ENCODE assay signal across 25 mouse cellular contexts in the genomic region with DNA sequence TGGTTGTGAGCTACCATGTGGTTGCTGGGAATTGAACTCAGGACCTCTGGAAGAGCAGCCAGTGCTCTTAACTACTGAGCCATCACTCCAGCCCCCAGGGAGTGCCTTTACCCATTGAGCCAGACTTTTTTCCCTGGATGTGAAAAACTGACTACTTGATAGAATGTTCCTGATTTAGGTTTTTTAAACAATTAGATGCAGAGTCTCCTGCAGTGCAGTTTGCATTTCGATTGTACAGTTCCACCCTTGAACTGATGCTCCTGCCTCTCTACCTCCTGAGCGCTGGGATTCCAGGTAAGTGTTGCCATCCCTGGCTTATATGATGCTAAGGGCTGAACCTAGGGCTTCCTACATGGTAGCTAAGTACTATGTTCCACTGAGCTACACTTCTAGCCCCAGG. TPM values are rescaled to one million over a fixed set of nuclear protein-coding genes. Genes with fewer than 3 reads are reported as not detected.
A peak's percentile ranks its signal among the peaks of the same experiment; 100 is the strongest.
DNase-seq lines count a peak whose midpoint lies in the region; ATAC-seq lines count a peak whose summit lies in the region.
"Had no signal": no experiment of that assay in that cellular context is flagged by ENCODE, and none has a peak within 500 bp of the region (broad histone marks: within the 10 kb centered on the region; RNA-seq: fewer than 3 reads in every experiment).

No protein-coding gene starts in this region.

- no peaks in the 10 kb centered on the region for H3K27me3 ChIP-seq in limb, embryonic 11.5 days (ENCODE audit: control insufficient read depth, insufficient read depth, low read length)
- H3K27me3 ChIP-seq in limb, embryonic 10.5 days (ENCODE audit: low read depth, poor library complexity, severe bottlenecking) = no peaks in the 10 kb centered on the region
- H3K27me3 ChIP-seq: embryonic facial prominence, embryonic 13.5 days; embryonic facial prominence, embryonic 15.5 days; forebrain, embryonic 12.5 days; Patski had no signal

- no peak overlapping the region for H3K4me2 ChIP-seq in limb, embryonic 11.5 days (ENCODE audit: low read depth, severe bottlenecking)
- H3K4me2 ChIP-seq: embryonic facial prominence, embryonic 13.5 days; embryonic facial prominence, embryonic 15.5 days; forebrain, embryonic 12.5 days had no signal

- H3K27ac ChIP-seq in limb, embryonic 11.5 days (replicated peaks; ENCODE audit: low read depth, low read length) = no peak overlapping the region
- H3K27ac ChIP-seq in limb, embryonic 10.5 days = no peak overlapping the region
- H3K27ac ChIP-seq: embryonic facial prominence, embryonic 13.5 days; embryonic facial prominence, embryonic 15.5 days; forebrain, embryonic 10.5 days; forebrain, embryonic 12.5 days had no signal

- 77% methylated on average over 2 of the region's 2 CpGs for WGBS in limb, embryonic 11.5 days
- 80% methylated on average over 2 of the region's 2 CpGs for WGBS in limb, embryonic 10.5 days

- H3K9ac ChIP-seq in limb, embryonic 11.5 days (ENCODE audit: low read length) = no peak overlapping the region
- H3K9ac ChIP-seq: embryonic facial prominence, embryonic 13.5 days; embryonic facial prominence, embryonic 15.5 days; forebrain, embryonic 12.5 days had no signal

- ATAC-seq in limb, embryonic 11.5 days (ENCODE audit: insufficient number of reproducible peaks, low FRiP score, low TSS enrichment, low read depth) = no peak
- ATAC-seq: activated CD4-positive, CD25-positive, alpha-beta regulatory T cell, adult 4 months; forebrain, embryonic 14.5 days; forebrain, embryonic 16.5 days; Patski had no signal

- DNase-seq in limb, embryonic 11.5 days (ENCODE audit: low spot score) = peak; percentile 13
- DNase-seq in limb, embryonic 10.5 days (ENCODE audit: low spot score) = no peak
- peak; percentile 58 for DNase-seq in ES-CJ7 (ENCODE audit: low read depth, low spot score)
- DNase-seq in R1 (ENCODE audit: low read depth, low spot score) = peak; percentile 82
- no peak for DNase-seq in lung, adult 18-20 months
- DNase-seq in cerebellum, adult 9-10 months = no peak
- DNase-seq: adrenal gland, adult 8-10 months; adrenal gland, postnatal 14 days; adrenal gland, postnatal 36 days; cerebellum, adult 11-12 months; cerebellum, adult 2 months; cerebellum, adult 9-11 months; cerebellum, postnatal 14 days; cerebellum, postnatal 36 days; embryo, embryonic 11 days had no signal

- H3K9me3 ChIP-seq in limb, embryonic 11.5 days (ENCODE audit: control insufficient read depth, low read length) = no peaks in the 10 kb centered on the region
- no peaks in the 10 kb centered on the region for H3K9me3 ChIP-seq in limb, embryonic 10.5 days (replicated peaks)
- H3K9me3 ChIP-seq: embryonic facial prominence, embryonic 13.5 days; embryonic facial prominence, embryonic 15.5 days; forebrain, embryonic 10.5 days; forebrain, embryonic 12.5 days; G1E had no signal

- H3K4me3 ChIP-seq in limb, embryonic 11.5 days (ENCODE audit: low read depth, low read length) = no peak overlapping the region
- H3K4me3 ChIP-seq in limb, embryonic 10.5 days = no peak overlapping the region
- H3K4me3 ChIP-seq: embryonic facial prominence, embryonic 13.5 days; embryonic facial prominence, embryonic 15.5 days; erythroblast, embryonic 14.5 days; forebrain, embryonic 10.5 days; forebrain, embryonic 12.5 days had no signal

- H3K4me1 ChIP-seq in limb, embryonic 11.5 days (ENCODE audit: control insufficient read depth, insufficient read depth, low read length) = no peaks in the 10 kb centered on the region
- H3K4me1 ChIP-seq in limb, embryonic 10.5 days = peaks cover 12% of the 10 kb centered on the region

- no peaks in the 10 kb centered on the region for H3K36me3 ChIP-seq in limb, embryonic 11.5 days (ENCODE audit: control insufficient read depth, insufficient read depth, low read length)
- H3K36me3 ChIP-seq in limb, embryonic 10.5 days = peaks cover 8% of the 10 kb centered on the region
- H3K36me3 ChIP-seq: embryonic facial prominence, embryonic 15.5 days had no signal

RNA-seq across cellular contexts. Expression of gene Dtd1, which starts 1.7 kb away (rescaled TPM):
- polyA plus RNA-seq in limb, embryonic 11.5 days (2014; fragmentation: Nextera tagmentation; extraction: Ambion mirVana) = 32.3 and 40.7 TPM in 2 replicates
- polyA plus RNA-seq in limb, embryonic 10.5 days (2016; fragmentation: Nextera tagmentation; extraction: Ambion mirVana) = 34.7 and 35.4 TPM in 2 replicates

RNA-seq across cellular contexts. Expression of gene Smim26, which starts 4.2 kb away (rescaled TPM):
- 35.6 and 39.7 TPM in 2 replicates for polyA plus RNA-seq in limb, embryonic 11.5 days (2014; fragmentation: Nextera tagmentation; extraction: Ambion mirVana)
- polyA plus RNA-seq in limb, embryonic 10.5 days (2016; fragmentation: Nextera tagmentation; extraction: Ambion mirVana) = 24.0 and 30.7 TPM in 2 replicates
- polyA plus RNA-seq: erythroblast, embryonic 14.5 days had no signal

RNA-seq across cellular contexts. Expression of gene Sec23b, which starts 42.0 kb away (rescaled TPM):
- polyA plus RNA-seq in limb, embryonic 11.5 days (2014; fragmentation: Nextera tagmentation; extraction: Ambion mirVana) = 103 and 104 TPM in 2 replicates
- 105 and 112 TPM in 2 replicates for polyA plus RNA-seq in limb, embryonic 10.5 days (2016; fragmentation: Nextera tagmentation; extraction: Ambion mirVana)

RNA-seq across cellular contexts. Expression of gene Rbbp9, which starts 47.3 kb away (rescaled TPM):
- polyA plus RNA-seq in limb, embryonic 11.5 days (2014; fragmentation: Nextera tagmentation; extraction: Ambion mirVana) = 70.1 and 71.0 TPM in 2 replicates
- polyA plus RNA-seq in limb, embryonic 10.5 days (2016; fragmentation: Nextera tagmentation; extraction: Ambion mirVana) = 66.0 and 67.0 TPM in 2 replicates

Comparison
In these comparisons a context has a peak if more than half of its experiments do, and no peak if none do; other contexts are left out.
1. DNase-seq: peak in limb, embryonic 11.5 days (single experiment), ES-CJ7 (single experiment) and R1 (single experiment); none in limb, embryonic 10.5 days (single experiment), lung, adult 18-20 months (0 of 2) and cerebellum, adult 9-10 months (single experiment).